Mouse (Mus musculus): ENCODE measurements around the gene Aimp1.
A peak's percentile ranks its signal among the peaks of the same experiment; 100 is the strongest.

Gene Aimp1

GRCm38 (mm10) chr3:132684231-132684928 lies at the start of gene Aimp1:
Gene Aimp1, minus strand, starts transcription at chr3:132684370.
- no peak for DNase-seq (ENCODE audit: low spot score in 2 of 2)

GRCm38 (mm10) chr3:132724326-132724725 lies 40.2 kb upstream of the Aimp1 start:
- DNase-seq (ENCODE audit: low spot score in 2 of 2), result peak; percentile 22 to 50

DNA sequence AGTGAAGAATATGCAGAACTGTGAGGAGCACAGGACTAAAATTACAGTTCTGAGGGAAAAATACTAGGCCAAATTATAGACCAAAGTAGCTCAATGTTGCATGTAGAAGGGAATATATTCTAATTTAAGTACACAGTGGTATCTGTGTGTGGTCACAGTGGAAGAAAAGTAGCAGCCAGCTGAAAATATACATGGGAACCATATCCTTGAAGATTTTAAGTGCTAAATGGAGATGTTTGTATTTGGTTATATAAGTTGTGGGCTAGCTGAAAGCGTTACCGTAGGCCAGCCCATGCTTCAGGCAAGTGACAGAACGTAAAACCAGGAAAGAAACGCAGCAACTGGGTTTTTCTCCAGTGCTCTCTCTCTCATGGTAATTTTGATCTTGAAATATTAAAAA lies 33.1 kb upstream of the Aimp1 start:
- DNase-seq (ENCODE audit: low spot score in 2 of 2), result no peak

DNA sequence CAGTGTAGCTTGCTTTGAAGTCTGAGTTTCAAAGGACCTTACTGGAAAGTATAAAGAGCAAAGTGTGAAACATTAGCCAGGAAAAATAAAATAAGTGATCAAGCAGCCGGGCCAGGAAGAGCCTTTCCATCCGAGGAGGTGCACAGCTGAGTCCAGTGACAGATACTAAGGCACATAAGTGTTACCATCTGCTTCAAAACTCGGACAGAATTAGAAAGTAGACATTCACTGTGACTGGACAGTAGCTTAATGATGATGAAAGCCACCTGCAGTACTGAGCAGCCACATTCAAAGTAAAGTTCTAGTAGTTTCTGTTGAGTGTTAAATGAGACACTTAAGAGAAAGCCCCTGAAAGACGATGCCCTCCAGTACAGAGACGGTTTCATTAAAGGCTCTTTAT lies 29.7 kb upstream of the Aimp1 start:
- DNase-seq (ENCODE audit: low spot score in 2 of 2), result no peak

DNA sequence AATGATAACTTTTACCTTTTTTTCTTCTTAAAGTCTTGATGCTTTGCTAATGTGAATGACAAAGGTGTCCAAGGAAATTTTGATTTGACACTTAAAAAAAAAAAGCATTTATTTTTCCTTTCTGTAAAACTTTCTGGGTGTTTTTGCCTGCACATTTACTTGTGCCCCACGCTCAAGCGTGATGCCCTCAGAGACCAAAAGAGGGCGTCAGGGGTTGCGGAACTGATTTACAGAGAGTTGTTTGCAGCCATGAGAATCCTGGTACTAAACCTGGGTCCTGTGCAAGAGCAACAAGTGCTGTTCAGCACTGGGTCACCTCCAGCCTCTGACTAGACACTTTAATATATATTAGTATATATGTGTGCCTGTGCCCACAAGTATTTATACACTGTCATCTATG lies 22.8 kb upstream of the Aimp1 start:
- DNase-seq (ENCODE audit: low spot score in 2 of 2), result no peak

DNA sequence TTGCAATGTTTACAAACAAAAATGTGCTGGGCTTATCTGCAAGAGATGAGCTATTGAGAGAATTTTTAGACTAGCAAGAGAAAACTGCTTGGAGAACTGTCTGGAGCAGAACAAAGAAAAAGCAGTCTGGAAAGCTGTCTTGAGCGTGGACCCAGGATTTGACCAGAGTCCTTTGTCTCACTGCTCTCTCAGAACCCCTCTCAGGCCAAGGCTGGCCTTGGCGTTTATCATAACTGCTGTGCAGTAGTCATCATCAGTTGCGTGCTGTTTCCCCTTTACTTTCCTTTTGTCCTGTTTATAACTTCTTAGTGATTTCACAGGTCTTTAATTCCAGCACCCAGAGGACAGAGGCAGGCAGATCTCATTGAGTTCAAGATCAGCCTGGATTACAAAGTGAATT lies 20.0 kb upstream of the Aimp1 start:
- no peak for DNase-seq (ENCODE audit: low spot score in 2 of 2)

GRCm38 (mm10) chr3:132701368-132701767 lies 17.2 kb upstream of the Aimp1 start:
- DNase-seq (ENCODE audit: low spot score in 2 of 2), result no peak

DNA sequence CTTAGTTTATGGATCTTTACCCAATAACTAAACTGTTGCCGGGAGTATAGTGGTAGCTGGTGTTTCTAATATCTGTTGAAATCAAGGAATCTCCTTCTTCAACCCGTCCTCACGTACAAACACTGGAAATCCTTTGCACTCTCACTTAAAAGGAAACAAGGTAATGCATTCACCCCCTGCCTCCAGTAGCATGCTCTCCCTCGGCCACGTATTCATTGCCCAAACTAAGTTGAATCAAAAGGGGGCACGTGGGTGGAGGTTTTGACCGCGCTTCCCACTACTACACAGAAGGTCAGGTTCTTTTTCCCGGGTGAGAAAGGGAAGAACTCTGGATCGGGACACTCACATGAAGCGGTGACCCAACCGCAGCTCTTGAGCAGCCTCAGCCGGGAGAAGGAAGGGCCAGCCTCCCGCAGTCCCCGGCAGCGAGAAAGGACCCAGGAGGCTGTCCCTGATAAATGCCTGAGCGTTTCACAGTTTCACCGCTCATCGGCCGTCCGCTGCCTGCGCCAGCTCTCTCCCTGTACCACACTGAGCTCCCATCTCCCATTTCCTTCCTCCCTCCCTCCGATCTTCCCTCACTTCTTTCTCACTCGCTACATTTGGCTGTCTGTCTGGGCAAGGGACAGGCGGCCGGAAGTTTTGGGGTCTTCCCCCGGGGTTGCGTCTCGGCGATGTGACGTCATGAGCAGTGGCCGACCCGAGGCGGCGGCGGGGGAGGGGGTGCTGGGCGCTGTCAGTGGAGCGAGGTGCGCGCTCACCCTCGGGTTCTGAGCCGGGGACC lies 531 bp downstream of the Aimp1 start, which contains the start of gene Tbck:
Gene Tbck, plus strand, starts transcription at position 698 of the 784 bp plus-strand sequence.
- peak; percentile 95 to 96 for DNase-seq (ENCODE audit: low spot score in 2 of 2)

DNA sequence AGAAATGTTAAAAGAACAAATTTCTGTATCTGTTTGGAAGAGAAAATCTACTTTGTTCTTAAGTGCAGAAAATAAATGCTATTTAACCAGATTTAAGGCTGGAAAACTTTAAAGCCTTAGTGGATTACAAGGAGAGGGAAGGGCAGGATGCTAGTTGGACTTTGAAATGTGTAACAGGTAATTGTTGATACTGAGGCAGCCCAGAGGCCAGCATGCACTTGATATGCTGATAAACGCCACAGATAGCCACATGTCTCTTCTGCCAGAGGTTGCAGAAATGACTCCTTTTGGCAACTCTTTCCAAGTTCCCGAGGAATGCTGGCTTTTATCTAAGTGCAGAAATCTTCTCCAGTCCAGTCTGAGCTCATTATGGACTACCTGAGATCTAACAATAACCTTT lies 6.7 kb downstream of the Aimp1 start:
- no peak for DNase-seq (ENCODE audit: low spot score in 2 of 2)

GRCm38 (mm10) chr3:132655955-132656354 lies 28.2 kb downstream of the Aimp1 start:
- no peak for DNase-seq (ENCODE audit: low spot score in 2 of 2)

GRCm38 (mm10) chr3:132653959-132654358 lies 30.2 kb downstream of the Aimp1 start:
- no peak for DNase-seq (ENCODE audit: low spot score in 2 of 2)

GRCm38 (mm10) chr3:132651776-132652175 lies 32.4 kb downstream of the Aimp1 start:
- DNase-seq (ENCODE audit: low spot score in 2 of 2), result peak in 1 of 2 experiments; percentile 7

DNA sequence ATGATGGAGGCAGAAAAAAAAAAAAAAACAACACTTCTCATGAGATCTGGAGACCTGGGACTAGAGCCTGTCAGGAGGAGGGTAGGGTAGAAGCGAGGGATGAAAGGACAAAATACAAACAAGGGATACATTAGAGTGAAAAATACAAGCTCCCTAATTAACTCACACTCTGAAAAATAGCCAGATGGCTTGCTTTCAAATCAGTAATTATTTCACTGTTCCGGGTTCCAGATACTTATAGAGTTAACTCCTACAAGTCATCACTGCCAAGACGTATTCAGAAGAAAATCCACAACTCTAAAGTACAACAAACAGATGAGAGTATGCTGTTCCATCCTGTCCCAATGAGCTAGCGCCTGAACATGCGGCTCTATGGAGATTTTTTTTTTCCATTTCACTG lies 34.0 kb downstream of the Aimp1 start:
- no peak for DNase-seq (ENCODE audit: low spot score in 2 of 2)

DNA sequence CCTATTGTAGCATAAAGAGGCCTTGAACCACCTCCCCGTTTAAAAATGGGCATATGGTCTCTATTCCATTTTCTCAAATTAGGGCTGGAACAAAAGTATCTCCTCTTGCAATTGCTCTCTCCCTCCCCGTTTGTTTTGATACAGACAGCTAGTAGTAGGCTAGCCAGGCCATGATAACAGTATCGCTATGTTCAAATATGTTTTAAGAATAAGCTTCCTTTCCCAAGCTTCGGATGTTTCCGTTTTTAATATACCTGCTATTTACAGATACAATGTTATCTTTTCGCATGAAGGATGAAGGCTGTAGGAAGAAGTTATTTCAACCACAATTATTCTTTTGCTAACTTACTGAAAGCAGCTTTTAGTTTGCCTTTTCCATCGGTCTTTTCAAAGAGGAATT lies 34.8 kb downstream of the Aimp1 start:
- DNase-seq (ENCODE audit: low spot score in 2 of 2), result no peak

GRCm38 (mm10) chr3:132646814-132647213 lies 37.4 kb downstream of the Aimp1 start:
- DNase-seq (ENCODE audit: low spot score in 2 of 2), result no peak

DNA sequence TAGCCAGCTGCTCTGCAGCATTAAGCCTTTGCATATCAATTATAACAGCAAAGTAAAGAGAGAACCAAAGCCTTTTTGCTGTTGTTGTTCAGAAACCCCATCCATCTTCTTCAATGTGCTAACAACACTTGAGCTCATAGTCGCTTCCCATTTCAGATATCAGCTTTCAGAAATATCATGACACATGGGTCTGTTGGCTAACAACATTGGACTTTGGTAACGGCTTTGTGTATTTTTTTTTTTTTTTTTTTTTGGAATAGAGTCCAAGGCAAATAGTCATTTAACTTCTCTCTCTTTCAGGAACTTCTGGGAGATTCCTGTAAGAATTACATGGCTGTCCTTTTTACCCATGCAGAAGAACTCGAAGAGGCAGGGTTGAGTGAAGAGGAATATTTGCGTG lies 40.1 kb downstream of the Aimp1 start:
- DNase-seq (ENCODE audit: low spot score in 2 of 2), result no peak

GRCm38 (mm10) chr3:132637080-132637479 lies 47.1 kb downstream of the Aimp1 start:
- DNase-seq (ENCODE audit: low spot score in 2 of 2), result no peak

GRCm38 (mm10) chr3:132633261-132633660 lies 50.9 kb downstream of the Aimp1 start:
- DNase-seq (ENCODE audit: low spot score in 2 of 2), result no peak

GRCm38 (mm10) chr3:132629601-132630239 lies 54.5 kb downstream of the Aimp1 start, which contains the start of gene Gimd1:
Gene Gimd1, plus strand, starts transcription at chr3:132629820.
- DNase-seq (ENCODE audit: low spot score in 2 of 2), result no peak

- DNase-seq (ENCODE audit: low spot score in 2 of 2), result peak; percentile 8 to 31
Observed at GRCm38 (mm10) chr3:132628741-132629140, 55.4 kb downstream of the Aimp1 start.
